9 mouse cellular contexts compared by ENCODE assay signal in genomic region chr5:149917374-149917773, GRCm38 (mm10).
DNase-seq lines count a peak whose midpoint lies in the region; ATAC-seq lines count a peak whose summit lies in the region.
"Had no signal": no experiment of that assay in that cellular context is flagged by ENCODE, and none has a peak within 500 bp of the region (broad histone marks: within the 10 kb centered on the region; RNA-seq: fewer than 3 reads in every experiment).

No protein-coding gene starts in this region.

- H3K9ac ChIP-seq in hindbrain, embryonic 11.5 days (ENCODE audit: low read depth, low read length): no peak overlapping the region
- no peak overlapping the region for H3K9ac ChIP-seq in hindbrain, embryonic 13.5 days

- ATAC-seq in hindbrain, embryonic 11.5 days (ENCODE audit: low FRiP score): no peak
- no peak for ATAC-seq in hindbrain, embryonic 13.5 days (ENCODE audit: low FRiP score)

- no peaks in the 10 kb centered on the region for H3K27me3 ChIP-seq in hindbrain, embryonic 11.5 days (ENCODE audit: control insufficient read depth, insufficient read depth, low read length)
- H3K27me3 ChIP-seq in hindbrain, embryonic 13.5 days: no peaks in the 10 kb centered on the region

- 28% methylated on average over 3 of the region's 3 CpGs for WGBS in hindbrain, embryonic 11.5 days
- 34% methylated on average over 3 of the region's 3 CpGs for WGBS in hindbrain, embryonic 13.5 days

- H3K36me3 ChIP-seq in hindbrain, embryonic 11.5 days (ENCODE audit: control insufficient read depth, insufficient read depth, low read length): no peaks in the 10 kb centered on the region
- H3K36me3 ChIP-seq in hindbrain, embryonic 13.5 days: no peaks in the 10 kb centered on the region

- H3K4me2 ChIP-seq in hindbrain, embryonic 11.5 days (replicated peaks; ENCODE audit: low read depth, low read length): no peak overlapping the region
- no peak overlapping the region for H3K4me2 ChIP-seq in hindbrain, embryonic 13.5 days

- peak; percentile 50 for DNase-seq in hindbrain, embryonic 11.5 days (ENCODE audit: low spot score)
- DNase-seq in retina, adult 2 months (ENCODE audit: low read depth, low spot score): peak; percentile 9
- DNase-seq in retina, embryonic 14.5 days (ENCODE audit: low spot score): no peak
- peak; percentile 35 for DNase-seq in embryo, embryonic 10 days (ENCODE audit: low spot score)
- no peak for DNase-seq in ovary, postnatal 36 days (ENCODE audit: low spot score)
- DNase-seq in left cerebral cortex, adult 8-10 months (ENCODE audit: low spot score in 2 of 2): no peak
- DNase-seq: cerebellum, adult 11-12 months; kidney, adult 18-20 months had no signal

- H3K27ac ChIP-seq in hindbrain, embryonic 11.5 days (ENCODE audit: low read depth, low read length): no peak overlapping the region
- no peak overlapping the region for H3K27ac ChIP-seq in hindbrain, embryonic 13.5 days

- H3K4me1 ChIP-seq in hindbrain, embryonic 11.5 days (replicated peaks; ENCODE audit: control insufficient read depth, insufficient read depth, low read length): no peaks in the 10 kb centered on the region
- 0 out of 2 replicates have a peak, but pooled peaks cover 2% of the 10 kb centered on the region for H3K4me1 ChIP-seq in hindbrain, embryonic 13.5 days (replicated peaks)

- no peak overlapping the region for H3K4me3 ChIP-seq in hindbrain, embryonic 11.5 days (ENCODE audit: low read depth, low read length)
- H3K4me3 ChIP-seq in hindbrain, embryonic 13.5 days: no peak overlapping the region

- H3K9me3 ChIP-seq in hindbrain, embryonic 11.5 days (ENCODE audit: control insufficient read depth, low read length): no peaks in the 10 kb centered on the region
- H3K9me3 ChIP-seq in hindbrain, embryonic 13.5 days: no peaks in the 10 kb centered on the region

Comparison
In these comparisons a context has a peak if more than half of its experiments do, and no peak if none do; other contexts are left out.
1. DNase-seq: peak in hindbrain, embryonic 11.5 days (single experiment), retina, adult 2 months (single experiment) and embryo, embryonic 10 days (single experiment); none in retina, embryonic 14.5 days (single experiment), ovary, postnatal 36 days (single experiment) and left cerebral cortex, adult 8-10 months (0 of 2).